Mouse (Mus musculus) brain, embryonic 14.5 days (tissue): ENCODE results near the gene Zfp383. TPM values are rescaled to one million over a fixed set of nuclear protein-coding genes. Genes with fewer than 3 reads are reported as not detected.
"Not testable (repeated sequence)": the region's sequence is repeated elsewhere in the genome, so short reads cannot be mapped to it uniquely, and the experiment has no call there.

ENCODE experiments used
- DNase-seq: peaks from one replicate; pipeline ENCODE4 v3.0.0-alpha.2; 2011; ENCODE audit warnings: low read depth
- CTCF ChIP-seq: fragments of 200-500 bp; IDR thresholded peaks from 2 replicates; pipeline ENCODE4 v1.5.1; 2012; ENCODE audit warnings: inconsistent platforms, mild to moderate bottlenecking, moderate library complexity, borderline replicate concordance; ENCODE audit not compliant: insufficient read depth, insufficient read length; ENCODE audit errors: extremely low read depth
- POLR2A ChIP-seq: fragments of 200-500 bp; IDR thresholded peaks from 2 replicates; pipeline ENCODE4 v1.6.1; 2012; ENCODE audit warnings: mild to moderate bottlenecking, inconsistent platforms, borderline replicate concordance; ENCODE audit not compliant: poor library complexity, insufficient read depth, insufficient read length, severe bottlenecking; ENCODE audit errors: extremely low read depth
- polyA plus RNA-seq: library from polyadenylated mRNA; depleted of rRNA; stranded (reverse); fragments of >200 nt; gene quantifications from 2 replicates; pipeline ENCODE4 v1.2.3, GENCODE M21; 2012; rRNA removed

The Zfp383 gene
- polyA plus RNA-seq = 17.5 and 18.2 TPM in 2 replicates

- peak; percentile 48; the same call in 1 of the 2 replicates for TF ChIP-seq POLR2A
- no peak for TF ChIP-seq CTCF
- DNase-seq = peak; percentile 97
Measured at GRCm38 (mm10) chr7:29908130-29908950, at the start of gene Zfp383. Gene Zfp383, plus strand, starts transcription at chr7:29908223.

- TF ChIP-seq CTCF (no peak), POLR2A (peak; percentile 51; the same call in 1 of the 2 replicates)
- peak; percentile 97 for DNase-seq
Measured at GRCm38 (mm10) chr7:29859532-29860517, 48.2 kb upstream of the Zfp383 start, which contains the start of gene Zfp420. Gene Zfp420, plus strand, starts transcription at chr7:29859979.

- TF ChIP-seq POLR2A (no peak), CTCF (peak; percentile 16; the same call in 1 of the 2 replicates)
- peak; percentile 4 for DNase-seq
Measured at GRCm38 (mm10) chr7:29861660-29862059, 46.4 kb upstream of the Zfp383 start.

- no peak for TF ChIP-seq POLR2A
- TF ChIP-seq CTCF = no peak
- DNase-seq = no peak
Measured at GRCm38 (mm10) chr7:29874256-29874655, 33.8 kb upstream of the Zfp383 start.

GRCm38 (mm10) chr7:29877561-29877960, 30.5 kb upstream of the Zfp383 start:
- DNase-seq = not testable (repeated sequence)

- TF ChIP-seq POLR2A (no peak), CTCF (no peak)
- no peak for DNase-seq
Measured at GRCm38 (mm10) chr7:29880056-29880455, 28.0 kb upstream of the Zfp383 start.

GRCm38 (mm10) chr7:29880916-29881315, 27.1 kb upstream of the Zfp383 start:
- TF ChIP-seq CTCF (no peak), POLR2A (no peak)
- DNase-seq = no peak

GRCm38 (mm10) chr7:29890501-29890900, 17.5 kb upstream of the Zfp383 start:
- TF ChIP-seq POLR2A = no peak
- TF ChIP-seq CTCF = no peak
- DNase-seq = no peak

- DNase-seq = no peak
- TF ChIP-seq POLR2A (no peak), CTCF (no peak)
Measured at GRCm38 (mm10) chr7:29892756-29893155, 15.3 kb upstream of the Zfp383 start.

- TF ChIP-seq CTCF (no peak), POLR2A (no peak)
- no peak for DNase-seq
Measured at GRCm38 (mm10) chr7:29898351-29898750, 9.7 kb upstream of the Zfp383 start.

- DNase-seq = no peak
- no peak for TF ChIP-seq POLR2A
- no peak for TF ChIP-seq CTCF
Measured at GRCm38 (mm10) chr7:29904101-29904500, 3.9 kb upstream of the Zfp383 start.

GRCm38 (mm10) chr7:29905966-29906681, 1.9 kb upstream of the Zfp383 start, which contains the start of gene Zfp27:
Gene Zfp27, minus strand, starts transcription at chr7:29906572.
- peak; percentile 99 for DNase-seq
- TF ChIP-seq CTCF (no peak), POLR2A (no peak; the same call in 1 of the 2 replicates)
